Mouse (Mus musculus) liver, adult 2 months (tissue): ENCODE measurements around the gene Ciao2b.
"Not testable (repeated sequence)": the region's sequence is repeated elsewhere in the genome, so short reads cannot be mapped to it uniquely, and the experiment has no call there.

ENCODE experiments used
- CTCF ChIP-seq: fragments of 200-500 bp; IDR thresholded peaks from 2 replicates; pipeline ENCODE4 v1.5.1; 2011; ENCODE audit warnings: low read depth, low read length, control low read depth
- POLR2A ChIP-seq: fragments of 200-500 bp; IDR thresholded peaks from 2 replicates; pipeline ENCODE4 v1.6.1; 2011; ENCODE audit warnings: low read length, control low read depth; ENCODE audit not compliant: insufficient read depth; ENCODE audit errors: extremely low read depth

DNA sequence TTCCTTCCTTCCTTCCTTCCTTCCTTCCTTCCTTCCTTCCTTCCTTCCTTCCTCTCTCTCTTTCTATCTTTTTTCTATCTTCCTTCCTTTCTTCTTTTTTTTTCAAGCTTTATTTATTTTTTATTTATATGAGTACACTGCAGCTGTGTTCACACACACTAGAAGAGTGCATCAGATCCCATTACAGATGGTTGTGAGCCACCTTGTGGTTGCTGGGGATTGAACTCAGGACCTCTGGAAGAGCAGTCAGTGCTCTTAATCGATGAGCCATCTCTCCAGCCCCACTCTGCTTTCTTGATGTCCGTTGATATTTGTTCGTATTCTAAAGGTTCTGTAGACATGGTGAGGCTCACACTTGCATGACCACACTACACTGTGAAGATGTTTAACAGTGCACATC is 2.4 kb upstream of the Ciao2b start:
- not testable (repeated sequence) for TF ChIP-seq CTCF, POLR2A
